Mouse (Mus musculus) stomach, postnatal 0 days (tissue): ENCODE data around the gene Bclaf1.

ENCODE experiments used
- CTCF ChIP-seq: IDR thresholded peaks from 2 replicates; pipeline ENCODE4 v1.5.1; 2016; ENCODE audit warnings: antibody characterized with exemption, low read depth, mild to moderate bottlenecking, moderate library complexity
- EP300 ChIP-seq: optimal IDR thresholded peaks from 2 replicates; pipeline ENCODE3; 2016; ENCODE audit warnings: antibody characterized with exemption

DNA sequence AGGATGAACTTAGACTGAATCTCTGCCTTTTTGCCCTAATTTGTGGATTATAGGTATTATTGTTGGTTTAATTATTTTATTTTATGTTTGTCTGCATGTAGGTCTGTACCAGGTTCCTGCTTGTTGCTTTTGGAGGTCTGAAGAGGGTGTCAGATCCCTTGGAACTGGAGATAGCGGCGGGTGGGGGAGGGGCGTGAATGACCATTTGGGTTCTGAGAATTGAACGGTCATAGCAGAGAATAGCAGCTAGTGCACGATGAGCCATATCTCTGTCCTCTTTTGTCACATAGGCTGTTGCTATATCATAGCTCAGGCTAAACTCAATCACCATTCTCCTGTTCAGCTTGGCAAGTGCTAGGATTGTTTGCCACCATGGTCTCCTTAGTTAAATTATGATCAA, 5.2 kb downstream of the Bclaf1 start:
- TF ChIP-seq CTCF, result no peak
- TF ChIP-seq EP300, result no peak
